Mouse (Mus musculus) stomach, postnatal 0 days (tissue): ENCODE data around the gene Cblb.

Experiments used
- CTCF ChIP-seq: IDR thresholded peaks from 2 replicates; pipeline ENCODE4 v1.5.1; 2016; ENCODE audit warnings: antibody characterized with exemption, low read depth, mild to moderate bottlenecking, moderate library complexity
- EP300 ChIP-seq: optimal IDR thresholded peaks from 2 replicates; pipeline ENCODE3; 2016; ENCODE audit warnings: antibody characterized with exemption

DNA sequence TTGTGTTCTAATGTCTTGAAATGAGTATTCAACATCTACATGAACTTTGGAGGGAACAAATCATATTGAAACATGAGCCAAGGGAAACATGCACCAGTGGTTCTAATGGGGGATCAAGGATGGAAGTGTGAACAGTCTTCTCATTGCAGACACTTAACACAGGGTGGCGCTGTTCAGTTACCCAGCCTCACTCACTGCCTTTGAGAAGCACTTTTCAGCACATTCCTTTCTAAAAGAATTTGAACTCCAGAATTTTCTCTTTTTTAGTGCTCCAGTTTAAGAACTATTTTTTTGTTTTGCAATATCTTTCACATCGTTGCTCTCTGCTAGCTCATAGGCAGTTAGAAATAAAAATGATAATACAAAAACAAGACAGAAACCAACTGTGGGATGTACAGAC is 188.0 kb downstream of the Cblb start:
- TF ChIP-seq EP300 (no peak), CTCF (peak; percentile 77)
